Mouse (Mus musculus) kidney, postnatal 0 days (tissue): ENCODE data around the gene Notch2. TPM values are rescaled to one million over a fixed set of nuclear protein-coding genes. Genes with fewer than 3 reads are reported as not detected.

Experiments
- ATAC-seq: fragments of 200-750 bp; cut with Nextera tagmentation; replicated peaks from 2 replicates; pipeline ENCODE4 v1.8.0; 2017; ENCODE audit warnings: low read depth, moderate number of reproducible peaks, moderate TSS enrichment, moderate library complexity; ENCODE audit not compliant: low FRiP score
- DNase-seq: peaks from one replicate; pipeline ENCODE4 v3.0.0-alpha.2; 2016; ENCODE audit warnings: low spot score
- H3K27ac ChIP-seq: fragments of 300-500 bp; sonication (generic); 2 replicates; pipeline ENCODE4 v1.5.1; 2014; ENCODE audit warnings: mild to moderate bottlenecking
- H3K27me3 ChIP-seq: fragments of 300-500 bp; sonication (generic); 2 replicates; pipeline ENCODE4 v1.6.1; 2014; ENCODE audit warnings: low read length, mixed read lengths; ENCODE audit not compliant: insufficient read depth
- H3K36me3 ChIP-seq: fragments of 300-500 bp; sonication (generic); 2 replicates; pipeline ENCODE4 v1.6.1; 2014; ENCODE audit warnings: low read length, mixed read lengths; ENCODE audit not compliant: insufficient read depth
- H3K4me1 ChIP-seq: fragments of 300-500 bp; sonication (generic); replicated peaks from 2 replicates; pipeline ENCODE4 v1.6.1; 2014; ENCODE audit warnings: antibody characterized with exemption, low read length, mixed read lengths; ENCODE audit not compliant: insufficient read depth
- H3K4me2 ChIP-seq: fragments of 300-500 bp; sonication (generic); 2 replicates; pipeline ENCODE4 v1.6.1; 2014; ENCODE audit warnings: mild to moderate bottlenecking, low read length, moderate library complexity, mixed read lengths
- H3K4me3 ChIP-seq: fragments of 300-500 bp; sonication (generic); replicated peaks from 2 replicates; pipeline ENCODE4 v1.5.1; 2014; ENCODE audit warnings: low read depth, low read length
- H3K9ac ChIP-seq: fragments of 300-500 bp; sonication (generic); 2 replicates; pipeline ENCODE4 v1.6.1; 2014; ENCODE audit warnings: low read depth, low read length
- H3K9me3 ChIP-seq: fragments of 300-500 bp; sonication (generic); replicated peaks from 2 replicates; pipeline ENCODE4 v1.6.1; 2016; ENCODE audit warnings: low read length, inconsistent platforms, mixed read lengths
- CTCF ChIP-seq: IDR thresholded peaks from 2 replicates; pipeline ENCODE4 v1.5.1; 2016; ENCODE audit warnings: antibody characterized with exemption, low read depth, mild to moderate bottlenecking, moderate library complexity
- WGBS: fragments of 180-500 bp; shearing (Covaris S2); extraction: QIAGEN DNeasy Blood & Tissue Kit; methylation state at CpG from one replicate; pipeline ENCODE4 v1.1.7; 2014; 5-methylcytosine and 5-hydroxymethylcytosine counted together
- polyA plus RNA-seq: library from polyadenylated mRNA; unstranded; fragments of >200 nt; fragmentation: Nextera tagmentation; extraction: Ambion mirVana; gene quantifications from 2 replicates; pipeline ENCODE4 v1.2.1, GENCODE M21; 2015

Gene Notch2
- polyA plus RNA-seq, 1 experiment from 2014 or later = 25.2 TPM

- WGBS = 82% methylated on average over 8 of the region's 8 CpGs
- Histone ChIP-seq H3K36me3 (no peaks in the 10 kb centered on the region), H3K4me2 (no peak overlapping the region), H3K4me3 (no peak overlapping the region), H3K9me3 (no peaks in the 10 kb centered on the region), H3K27me3 (no peaks in the 10 kb centered on the region), H3K9ac (no peak overlapping the region), H3K4me1 (no peaks in the 10 kb centered on the region), H3K27ac (no peak overlapping the region)
- DNase-seq (no peak), ATAC-seq (no peak)
- TF ChIP-seq CTCF = no peak
Measured at GRCm38 (mm10) chr3:97980683-97981327, 32.5 kb upstream of the Notch2 start.

- DNase-seq (peak; percentile 76), ATAC-seq (peak; percentile 66)
- H3K9me3 ChIP-seq = no peaks in the 10 kb centered on the region
- H3K27me3 ChIP-seq = no peaks in the 10 kb centered on the region
- H3K36me3 ChIP-seq = no peaks in the 10 kb centered on the region
- H3K9ac ChIP-seq = no peak overlapping the region
- no peak for TF ChIP-seq CTCF
- H3K4me2 ChIP-seq = no peak overlapping the region
- H3K4me1 ChIP-seq = no peaks in the 10 kb centered on the region
- no peak overlapping the region for H3K4me3 ChIP-seq
- 26% methylated on average over 3 of the region's 3 CpGs for WGBS
- H3K27ac ChIP-seq = no peak overlapping the region
Measured at GRCm38 (mm10) chr3:97981376-97981906, 31.9 kb upstream of the Notch2 start.

GRCm38 (mm10) chr3:97984870-97985506, 28.3 kb upstream of the Notch2 start:
- Histone ChIP-seq H3K27ac (no peak overlapping the region), H3K9me3 (no peaks in the 10 kb centered on the region), H3K36me3 (no peaks in the 10 kb centered on the region), H3K9ac (no peak overlapping the region), H3K4me2 (no peak overlapping the region), H3K27me3 (no peaks in the 10 kb centered on the region), H3K4me3 (no peak overlapping the region), H3K4me1 (no peaks in the 10 kb centered on the region)
- no peak for ATAC-seq
- no peak for TF ChIP-seq CTCF
- DNase-seq = no peak
- WGBS = 68% methylated on average over 10 of the region's 10 CpGs

- Histone ChIP-seq H3K9me3 (no peaks in the 10 kb centered on the region), H3K4me1 (no peaks in the 10 kb centered on the region), H3K27me3 (no peaks in the 10 kb centered on the region), H3K36me3 (no peaks in the 10 kb centered on the region), H3K9ac (no peak overlapping the region), H3K4me3 (no peak overlapping the region), H3K27ac (no peak overlapping the region), H3K4me2 (no peak overlapping the region)
- ATAC-seq = no peak
- no peak for TF ChIP-seq CTCF
- 89% methylated on average over 3 of the region's 3 CpGs for WGBS
- DNase-seq = no peak
Measured at GRCm38 (mm10) chr3:97985691-97986090, 27.6 kb upstream of the Notch2 start.

- DNase-seq = no peak
- no peak overlapping the region for H3K27ac ChIP-seq
- H3K36me3 ChIP-seq = no peaks in the 10 kb centered on the region
- no peaks in the 10 kb centered on the region for H3K9me3 ChIP-seq
- 100% methylated on average over 3 of the region's 3 CpGs for WGBS
- H3K27me3 ChIP-seq = no peaks in the 10 kb centered on the region
- no peak overlapping the region for H3K4me2 ChIP-seq
- no peak for TF ChIP-seq CTCF
- ATAC-seq = no peak
- H3K9ac ChIP-seq = no peak overlapping the region
- H3K4me1 ChIP-seq = no peaks in the 10 kb centered on the region
- no peak overlapping the region for H3K4me3 ChIP-seq
Measured at GRCm38 (mm10) chr3:97987153-97987552, 26.2 kb upstream of the Notch2 start.

GRCm38 (mm10) chr3:97988756-97989155, 24.6 kb upstream of the Notch2 start:
- no peaks in the 10 kb centered on the region for H3K9me3 ChIP-seq
- no peaks in the 10 kb centered on the region for H3K27me3 ChIP-seq
- no peak for TF ChIP-seq CTCF
- 0 out of 2 replicates have a peak, but pooled peaks have one; percentile 40 for ATAC-seq
- 54% methylated on average over 4 of the region's 4 CpGs for WGBS
- no peak overlapping the region for H3K27ac ChIP-seq
- H3K4me2 ChIP-seq = no peak overlapping the region
- H3K36me3 ChIP-seq = no peaks in the 10 kb centered on the region
- H3K4me1 ChIP-seq = no peaks in the 10 kb centered on the region
- H3K4me3 ChIP-seq = no peak overlapping the region
- H3K9ac ChIP-seq = no peak overlapping the region
- peak; percentile 54 for DNase-seq
